Mouse (Mus musculus) ovary, postnatal 14 days (tissue): Measurements from ENCODE around the gene Ugt8a.

ENCODE experiments used
- DNase-seq: peaks from one replicate; pipeline ENCODE4 v3.0.0; 2022; ENCODE audit warnings: low spot score

Gene Ugt8a

DNA sequence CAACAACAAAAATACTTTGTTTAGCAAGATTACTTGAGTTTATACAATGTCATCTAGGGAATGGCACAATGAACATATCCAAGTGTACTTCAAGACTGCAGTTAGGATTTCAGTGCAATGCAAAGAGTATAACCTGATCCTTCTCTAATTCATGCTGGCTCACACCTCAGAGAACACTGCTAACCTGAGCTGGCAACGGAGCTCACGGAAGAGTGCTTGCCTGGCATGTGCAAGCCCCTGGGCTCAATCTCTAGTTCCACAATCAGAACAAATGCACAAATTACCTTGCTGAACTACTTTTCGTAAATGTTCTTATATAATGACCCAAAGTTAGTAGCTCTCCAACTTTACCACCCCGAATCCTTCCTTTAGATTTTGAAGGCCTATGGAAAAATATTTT, 68.5 kb downstream of the Ugt8a start:
- DNase-seq, result no peak

DNA sequence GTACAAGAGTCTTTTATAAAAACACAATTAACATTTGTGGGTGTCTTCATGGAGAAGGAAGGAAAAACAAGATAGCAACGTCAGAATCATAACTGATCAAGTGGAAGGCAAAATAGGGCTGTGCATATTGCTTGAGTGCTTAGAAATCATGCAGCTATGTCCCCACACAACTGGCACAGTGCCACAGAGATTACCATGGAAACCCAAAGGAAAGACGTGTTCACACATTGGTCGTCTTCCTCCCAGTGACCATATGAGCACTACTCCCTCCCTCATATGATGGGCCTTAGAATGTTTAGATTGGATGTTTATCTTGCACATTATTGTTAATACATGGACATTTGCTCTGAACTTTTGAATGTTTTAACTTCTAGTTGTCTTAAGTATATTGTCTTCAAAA, 76.8 kb downstream of the Ugt8a start:
- DNase-seq, result no peak

DNA sequence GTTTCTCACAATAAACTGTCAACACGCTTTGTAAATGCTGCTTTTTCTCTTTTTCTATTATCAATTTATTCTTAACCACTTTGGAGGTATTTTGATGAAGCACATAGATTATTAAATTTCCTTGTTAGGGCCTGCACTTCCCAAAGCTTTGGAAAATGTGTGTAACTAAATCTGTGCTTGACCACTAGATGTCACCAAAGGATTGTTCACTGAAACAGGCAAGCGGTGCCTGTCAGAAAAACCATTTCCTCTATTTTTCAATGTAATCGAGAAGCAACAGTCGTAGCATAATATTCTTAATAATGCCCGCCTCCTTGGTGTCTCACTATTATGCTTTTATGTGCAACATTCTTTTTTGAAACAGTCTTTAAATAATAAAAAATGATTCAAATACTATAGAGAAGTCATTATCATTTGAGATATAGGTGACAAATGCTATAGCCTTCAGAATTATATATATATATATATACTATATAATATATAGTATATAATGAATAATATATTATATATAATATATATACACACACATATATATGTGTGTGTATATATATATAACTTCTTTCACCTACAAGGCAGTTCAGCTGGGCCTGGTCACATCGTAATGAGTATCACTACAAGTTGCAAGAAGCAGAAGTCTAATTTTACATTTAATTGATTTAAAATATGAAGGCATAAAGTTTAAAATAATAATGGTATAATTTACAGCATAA, 89.1 kb downstream of the Ugt8a start:
- peak; percentile 16 for DNase-seq

DNA sequence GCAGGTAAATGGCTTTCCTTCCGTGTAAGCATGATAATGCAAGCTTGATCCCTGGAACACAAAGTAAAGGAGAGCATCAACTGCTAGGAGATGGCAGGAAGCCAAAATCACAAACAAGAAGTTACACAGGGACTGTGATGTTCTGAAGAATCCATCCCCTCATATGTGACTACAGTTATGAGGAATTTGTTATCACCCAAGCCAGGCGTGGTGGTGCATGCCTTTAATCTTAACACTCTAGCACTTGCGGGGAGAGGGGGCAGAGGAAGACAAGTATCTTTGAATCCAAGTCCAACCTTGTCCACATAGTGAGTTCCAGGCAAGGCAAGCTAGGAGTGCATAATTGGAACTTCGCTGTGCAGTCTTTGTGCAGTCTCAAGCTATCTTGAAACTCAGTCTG, 110.4 kb downstream of the Ugt8a start:
- no peak for DNase-seq

DNA sequence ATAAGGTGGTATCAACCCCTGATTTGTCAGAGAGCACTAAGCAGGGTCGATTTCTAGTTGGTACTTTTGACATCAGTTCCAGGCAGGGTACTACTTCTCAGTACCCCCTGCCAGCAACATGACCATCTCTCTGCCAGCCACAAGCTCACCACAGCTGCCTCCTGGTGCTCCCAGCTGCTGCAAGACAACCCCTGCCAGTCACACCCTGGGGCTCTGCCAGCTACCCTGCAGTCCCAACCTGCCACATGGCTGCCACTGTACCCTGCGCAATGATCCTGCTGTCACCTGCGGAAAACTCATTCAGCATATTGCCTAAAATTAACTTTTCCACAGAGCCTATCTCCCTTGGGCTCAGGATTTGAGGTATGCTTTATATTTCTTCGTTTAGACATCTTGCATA, 111.2 kb downstream of the Ugt8a start:
- DNase-seq, result no peak

DNA sequence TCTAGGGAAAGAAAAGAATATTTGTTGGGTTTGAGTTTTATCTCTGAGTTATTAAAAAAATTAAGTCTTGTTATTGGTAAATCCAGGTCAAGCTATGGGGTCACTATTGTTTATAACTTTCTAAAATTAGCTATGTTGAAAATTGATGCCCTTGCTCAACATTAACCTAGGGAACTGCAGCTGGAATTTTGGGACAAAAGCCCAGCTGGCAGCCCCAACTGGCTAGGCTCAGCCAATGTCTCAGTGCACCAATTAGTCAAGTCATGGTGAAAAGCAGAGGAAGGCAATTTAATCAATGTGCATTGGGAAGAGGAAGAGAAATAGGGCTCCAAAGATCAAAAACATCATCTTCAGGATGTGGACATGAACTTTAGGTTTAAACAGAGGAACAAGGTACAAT, 118.7 kb downstream of the Ugt8a start:
- no peak for DNase-seq
